Mouse (Mus musculus) lung, adult 2 months (tissue): ENCODE data around the gene Cap1.

Experiments used
- CTCF ChIP-seq: fragments of 200-500 bp; IDR thresholded peaks from 2 replicates; pipeline ENCODE4 v1.5.1; 2011; ENCODE audit warnings: mild to moderate bottlenecking, low read length, control low read depth; ENCODE audit not compliant: insufficient read depth
- POLR2A ChIP-seq: fragments of 200-500 bp; IDR thresholded peaks from 2 replicates; pipeline ENCODE4 v1.6.1; 2011; ENCODE audit warnings: low read depth, mild to moderate bottlenecking, control low read depth, low read length, borderline replicate concordance; ENCODE audit errors: extremely low read depth

DNA sequence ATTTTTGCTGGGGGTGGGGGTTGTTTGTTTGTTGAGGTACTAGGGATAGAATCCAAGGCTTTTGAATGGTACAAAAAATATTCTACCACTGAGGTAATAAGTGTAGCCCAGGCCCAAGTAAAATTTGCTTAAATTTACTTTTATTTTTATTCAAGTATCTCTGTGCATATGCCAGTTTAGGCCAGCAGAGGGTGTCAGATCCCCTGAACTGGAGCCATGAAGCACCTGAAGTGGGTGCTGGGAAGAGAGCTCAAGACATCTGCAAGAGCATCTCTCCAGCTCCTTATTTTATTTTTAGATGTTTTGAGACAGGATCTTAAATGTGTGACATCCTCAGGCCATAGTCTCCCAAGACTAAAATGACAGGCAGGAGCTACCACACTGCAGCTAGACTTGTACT lies 15.8 kb downstream of the Cap1 start:
- TF ChIP-seq POLR2A, result no peak
- peak; percentile 53 for TF ChIP-seq CTCF
